Mouse (Mus musculus) hindbrain, embryonic 15.5 days (tissue): ENCODE measurements around the gene Stard13. TPM values are rescaled to one million over a fixed set of nuclear protein-coding genes. Genes with fewer than 3 reads are reported as not detected.

Source experiments
- ATAC-seq: fragments of 200-750 bp; cut with Nextera tagmentation; 2 replicates; pipeline ENCODE4 v1.8.0; 2017; ENCODE audit warnings: low read depth, moderate number of reproducible peaks, moderate TSS enrichment; ENCODE audit not compliant: low FRiP score
- H3K27ac ChIP-seq: fragments of 300-500 bp; sonication (generic); replicated peaks from 2 replicates; pipeline ENCODE4 v1.5.1; 2015; ENCODE audit warnings: mild to moderate bottlenecking, inconsistent platforms
- H3K27me3 ChIP-seq: fragments of 300-500 bp; sonication (generic); 2 replicates; pipeline ENCODE4 v1.6.1; 2015; ENCODE audit warnings: control low read depth, inconsistent platforms
- H3K36me3 ChIP-seq: fragments of 300-500 bp; sonication (generic); 2 replicates; pipeline ENCODE4 v1.6.1; 2015; ENCODE audit warnings: control low read depth, inconsistent platforms
- H3K4me1 ChIP-seq: fragments of 300-500 bp; sonication (generic); replicated peaks from 2 replicates; pipeline ENCODE4 v1.6.1; 2015; ENCODE audit warnings: control low read depth, inconsistent platforms
- H3K4me2 ChIP-seq: fragments of 300-500 bp; sonication (generic); 2 replicates; pipeline ENCODE4 v1.6.1; 2015; ENCODE audit warnings: moderate library complexity, mild to moderate bottlenecking, inconsistent platforms
- H3K4me3 ChIP-seq: fragments of 300-500 bp; sonication (generic); 2 replicates; pipeline ENCODE4 v1.5.1; 2015; ENCODE audit warnings: mild to moderate bottlenecking, inconsistent platforms
- H3K9ac ChIP-seq: fragments of 300-500 bp; sonication (generic); 2 replicates; pipeline ENCODE4 v1.6.1; 2015; ENCODE audit warnings: inconsistent platforms
- H3K9me3 ChIP-seq: fragments of 300-500 bp; sonication (generic); 2 replicates; pipeline ENCODE4 v1.6.1; 2016; ENCODE audit warnings: control low read depth, inconsistent platforms
- WGBS: fragments of 180-500 bp; shearing (Covaris S2); methylation state at CpG from one replicate; pipeline ENCODE4 v1.1.7; 2015; 5-methylcytosine and 5-hydroxymethylcytosine counted together
- polyA plus RNA-seq: library from polyadenylated mRNA; unstranded; fragments of >200 nt; fragmentation: Nextera tagmentation; extraction: Ambion mirVana; gene quantifications from 2 replicates; pipeline ENCODE4 v1.2.1, GENCODE M21; 2015

Stard13 gene
- polyA plus RNA-seq, 1 experiment from 2014 or later = 6.2 TPM

GRCm38 (mm10) chr5:151022026-151022425 is 211.6 kb downstream of the Stard13 start:
- Histone ChIP-seq H3K36me3 (no peaks in the 10 kb centered on the region), H3K4me1 (peaks cover 22% of the 10 kb centered on the region), H3K27me3 (no peaks in the 10 kb centered on the region), H3K9me3 (no peaks in the 10 kb centered on the region), H3K27ac (no peak overlapping the region), H3K9ac (no peak overlapping the region), H3K4me3 (no peak overlapping the region), H3K4me2 (no peak overlapping the region)
- WGBS = 83% methylated on average over 7 of the region's 7 CpGs
- no peak for ATAC-seq

- 71% methylated on average over 14 of the region's 14 CpGs for WGBS
These were observed 212.8 kb downstream of the Stard13 start for GRCm38 (mm10) chr5:151020831-151021230.

GRCm38 (mm10) chr5:151020031-151020820 is 213.4 kb downstream of the Stard13 start:
- no peaks in the 10 kb centered on the region for H3K9me3 ChIP-seq
- no peak for ATAC-seq

More at GRCm38 (mm10) chr5:151020831-151021230, 212.8 kb downstream of the Stard13 start:
- no peak overlapping the region for H3K9ac ChIP-seq
- no peaks in the 10 kb centered on the region for H3K36me3 ChIP-seq
- H3K27ac ChIP-seq = no peak overlapping the region
- peaks cover 22% of the 10 kb centered on the region for H3K4me1 ChIP-seq
- H3K4me3 ChIP-seq = no peak overlapping the region
- H3K27me3 ChIP-seq = no peaks in the 10 kb centered on the region
- ATAC-seq = no peak
- no peaks in the 10 kb centered on the region for H3K9me3 ChIP-seq
- H3K4me2 ChIP-seq = no peak overlapping the region

GRCm38 (mm10) chr5:151018959-151019358 is 214.7 kb downstream of the Stard13 start:
- 59% methylated on average over 5 of the region's 5 CpGs for WGBS
- Histone ChIP-seq H3K9me3 (no peaks in the 10 kb centered on the region), H3K36me3 (no peaks in the 10 kb centered on the region), H3K4me1 (peaks cover 21% of the 10 kb centered on the region), H3K9ac (no peak overlapping the region), H3K4me2 (no peak overlapping the region), H3K27me3 (no peaks in the 10 kb centered on the region), H3K27ac (no peak overlapping the region), H3K4me3 (no peak overlapping the region)
- no peak for ATAC-seq

More at GRCm38 (mm10) chr5:151020031-151020820, 213.4 kb downstream of the Stard13 start:
- peaks cover 22% of the 10 kb centered on the region for H3K4me1 ChIP-seq
- H3K36me3 ChIP-seq = no peaks in the 10 kb centered on the region
- no peak overlapping the region for H3K4me3 ChIP-seq
- no peak overlapping the region for H3K4me2 ChIP-seq
- H3K27ac ChIP-seq = no peak overlapping the region
- no peaks in the 10 kb centered on the region for H3K27me3 ChIP-seq
- 69% methylated on average over 13 of the region's 13 CpGs for WGBS
- H3K9ac ChIP-seq = no peak overlapping the region

GRCm38 (mm10) chr5:151018450-151018849 is 215.2 kb downstream of the Stard13 start:
- Histone ChIP-seq H3K9me3 (no peaks in the 10 kb centered on the region), H3K4me1 (peaks cover 16% of the 10 kb centered on the region), H3K4me3 (no peak overlapping the region), H3K36me3 (no peaks in the 10 kb centered on the region), H3K4me2 (no peak overlapping the region), H3K27ac (no peak overlapping the region), H3K9ac (no peak overlapping the region), H3K27me3 (no peaks in the 10 kb centered on the region)
- ATAC-seq = no peak
- 82% methylated on average over 5 of the region's 5 CpGs for WGBS

GRCm38 (mm10) chr5:151004216-151004755 is 229.3 kb downstream of the Stard13 start:
- Histone ChIP-seq H3K27me3 (no peaks in the 10 kb centered on the region), H3K36me3 (no peaks in the 10 kb centered on the region), H3K9me3 (no peaks in the 10 kb centered on the region), H3K4me1 (no peaks in the 10 kb centered on the region), H3K4me2 (no peak overlapping the region), H3K4me3 (no peak overlapping the region), H3K9ac (no peak overlapping the region), H3K27ac (no peak overlapping the region)
- 95% methylated on average over 1 of the region's 1 CpGs for WGBS
- no peak for ATAC-seq

GRCm38 (mm10) chr5:151002051-151002450 is 231.6 kb downstream of the Stard13 start:
- no peak for ATAC-seq
- H3K9ac ChIP-seq = no peak overlapping the region
- no peak overlapping the region for H3K4me2 ChIP-seq
- WGBS = 98% methylated on average over 4 of the region's 4 CpGs
- H3K4me1 ChIP-seq = no peaks in the 10 kb centered on the region
- no peaks in the 10 kb centered on the region for H3K36me3 ChIP-seq
- H3K4me3 ChIP-seq = no peak overlapping the region
- H3K27me3 ChIP-seq = no peaks in the 10 kb centered on the region
- H3K27ac ChIP-seq = no peak overlapping the region
- no peaks in the 10 kb centered on the region for H3K9me3 ChIP-seq

GRCm38 (mm10) chr5:151001111-151001510 is 232.5 kb downstream of the Stard13 start:
- no peak overlapping the region for H3K4me3 ChIP-seq
- no peak for ATAC-seq
- no peak overlapping the region for H3K27ac ChIP-seq
- H3K4me1 ChIP-seq = no peaks in the 10 kb centered on the region
- WGBS = 94% methylated on average over 7 of the region's 7 CpGs
- H3K9ac ChIP-seq = no peak overlapping the region
- H3K27me3 ChIP-seq = no peaks in the 10 kb centered on the region
- H3K36me3 ChIP-seq = no peaks in the 10 kb centered on the region
- H3K9me3 ChIP-seq = no peaks in the 10 kb centered on the region
- no peak overlapping the region for H3K4me2 ChIP-seq

GRCm38 (mm10) chr5:150996586-150996985 is 237.1 kb downstream of the Stard13 start:
- H3K9me3 ChIP-seq = no peaks in the 10 kb centered on the region
- ATAC-seq = no peak
- H3K27me3 ChIP-seq = no peaks in the 10 kb centered on the region

GRCm38 (mm10) chr5:150994096-150994495 is 239.5 kb downstream of the Stard13 start:
- ATAC-seq = no peak

More at GRCm38 (mm10) chr5:150996586-150996985, 237.1 kb downstream of the Stard13 start:
- Histone ChIP-seq H3K27ac (no peak overlapping the region), H3K4me1 (no peaks in the 10 kb centered on the region), H3K4me3 (no peak overlapping the region), H3K36me3 (no peaks in the 10 kb centered on the region), H3K9ac (no peak overlapping the region), H3K4me2 (no peak overlapping the region)
- WGBS = 68% methylated on average over 2 of the region's 2 CpGs

More at GRCm38 (mm10) chr5:150994096-150994495, 239.5 kb downstream of the Stard13 start:
- Histone ChIP-seq H3K9me3 (no peaks in the 10 kb centered on the region), H3K9ac (no peak overlapping the region), H3K4me2 (no peak overlapping the region), H3K27ac (no peak overlapping the region), H3K4me1 (no peaks in the 10 kb centered on the region), H3K27me3 (no peaks in the 10 kb centered on the region), H3K36me3 (no peaks in the 10 kb centered on the region), H3K4me3 (no peak overlapping the region)
- 92% methylated on average over 7 of the region's 7 CpGs for WGBS
